In genomic region chr3:146122125-146122420, GRCm38 (mm10) we compare ENCODE assay signal across 17 mouse cellular contexts. TPM values are rescaled to one million over a fixed set of nuclear protein-coding genes. Genes with fewer than 3 reads are reported as not detected.
A peak's percentile ranks its signal among the peaks of the same experiment; 100 is the strongest.
DNase-seq lines count a peak whose midpoint lies in the region; ATAC-seq and TF ChIP-seq lines count a peak whose summit lies in the region.
"Had no signal": no experiment of that assay in that cellular context is flagged by ENCODE, and none has a peak within 500 bp of the region (broad histone marks: within the 10 kb centered on the region; RNA-seq: fewer than 3 reads in every experiment).

No protein-coding gene starts in this region.

- peaks cover 28% of the 10 kb centered on the region for H3K4me1 ChIP-seq in hindbrain, embryonic 10.5 days (replicated peaks)
- no peaks in the 10 kb centered on the region for H3K4me1 ChIP-seq in hindbrain, embryonic 11.5 days (replicated peaks; ENCODE audit: control insufficient read depth, insufficient read depth, low read length)
- H3K4me1 ChIP-seq in lung, embryonic 14.5 days (ENCODE audit: insufficient read depth) = no peaks in the 10 kb centered on the region
- peaks cover 5% of the 10 kb centered on the region for H3K4me1 ChIP-seq in E14TG2a.4 (replicated peaks; ENCODE audit: low read depth, low read length)
- H3K4me1 ChIP-seq in embryonic facial prominence, embryonic 10.5 days = peaks cover 36% of the 10 kb centered on the region

- ATAC-seq in hindbrain, embryonic 11.5 days (ENCODE audit: low FRiP score) = no peak
- no peak for ATAC-seq in lung, embryonic 14.5 days (ENCODE audit: insufficient read depth)
- ATAC-seq: lung, postnatal 0 days; Patski had no signal

- WGBS in hindbrain, embryonic 10.5 days = 35% methylated on average over 3 of the region's 3 CpGs
- WGBS in hindbrain, embryonic 11.5 days = 46% methylated on average over 3 of the region's 3 CpGs
- WGBS in lung, embryonic 14.5 days = 52% methylated on average over 3 of the region's 3 CpGs
- 25% methylated on average over 3 of the region's 3 CpGs for WGBS in embryonic facial prominence, embryonic 10.5 days

- H3K9me3 ChIP-seq in hindbrain, embryonic 10.5 days = no peaks in the 10 kb centered on the region
- no peaks in the 10 kb centered on the region for H3K9me3 ChIP-seq in hindbrain, embryonic 11.5 days (ENCODE audit: control insufficient read depth, low read length)
- H3K9me3 ChIP-seq in lung, embryonic 14.5 days (ENCODE audit: low read depth, low read length) = no peaks in the 10 kb centered on the region
- no peaks in the 10 kb centered on the region for H3K9me3 ChIP-seq in E14TG2a.4 (ENCODE audit: low read length)
- H3K9me3 ChIP-seq in embryonic facial prominence, embryonic 10.5 days = no peaks in the 10 kb centered on the region
- H3K9me3 ChIP-seq: stomach, embryonic 15.5 days had no signal

- no peak for TF ChIP-seq CTCF in lung, embryonic 14.5 days (IDR thresholded peaks at IDR 0.05; ENCODE audit: low read depth)
- TF ChIP-seq CTCF in E14TG2a.4 (conservative IDR thresholded peaks at IDR 0.05; ENCODE audit: low read length) = no peak

- H3K4me3 ChIP-seq in hindbrain, embryonic 10.5 days = peak overlapping the region; percentile 46
- no peak overlapping the region for H3K4me3 ChIP-seq in hindbrain, embryonic 11.5 days (ENCODE audit: low read depth, low read length)
- no peak overlapping the region for H3K4me3 ChIP-seq in lung, embryonic 14.5 days (ENCODE audit: low read depth, low read length)
- H3K4me3 ChIP-seq in E14TG2a.4 (replicated peaks; ENCODE audit: low read length) = peak overlapping the region; percentile 55
- peak overlapping the region; percentile 58 for H3K4me3 ChIP-seq in embryonic facial prominence, embryonic 10.5 days
- H3K4me3 ChIP-seq: erythroblast, embryonic 14.5 days had no signal

- no peak for DNase-seq in hindbrain, embryonic 10.5 days (ENCODE audit: low spot score)
- no peak for DNase-seq in hindbrain, embryonic 11.5 days (ENCODE audit: low spot score)
- no peak for DNase-seq in lung, embryonic 14.5 days
- no peak for DNase-seq in lung, postnatal 36 days
- no peak for DNase-seq in embryonic facial prominence, embryonic 10.5 days (ENCODE audit: low spot score)
- DNase-seq in left cerebral cortex, adult 18-20 months (ENCODE audit: low spot score in 2 of 2) = no peak
- DNase-seq: cerebellum, adult 2 months; heart, adult 18-20 months; right cerebral cortex, postnatal 4 days had no signal

- H3K4me2 ChIP-seq in hindbrain, embryonic 11.5 days (replicated peaks; ENCODE audit: low read depth, low read length) = no peak overlapping the region
- H3K4me2 ChIP-seq in lung, embryonic 14.5 days = peak overlapping the region; percentile 54

- peaks cover 31% of the 10 kb centered on the region for H3K27me3 ChIP-seq in hindbrain, embryonic 10.5 days (ENCODE audit: insufficient read depth, poor library complexity, severe bottlenecking)
- peaks cover 10% of the 10 kb centered on the region for H3K27me3 ChIP-seq in hindbrain, embryonic 11.5 days (ENCODE audit: control insufficient read depth, insufficient read depth, low read length)
- peaks cover 11% of the 10 kb centered on the region; the same call in 1 of the 2 replicates for H3K27me3 ChIP-seq in lung, embryonic 14.5 days (ENCODE audit: insufficient read depth, low read length)
- peaks cover 14% of the 10 kb centered on the region for H3K27me3 ChIP-seq in E14TG2a.4 (ENCODE audit: insufficient read depth, low read length)
- H3K27me3 ChIP-seq in embryonic facial prominence, embryonic 10.5 days (replicated peaks; ENCODE audit: low read depth, poor library complexity, severe bottlenecking) = peaks cover 33% of the 10 kb centered on the region
- H3K27me3 ChIP-seq: Patski had no signal

- no peak overlapping the region for H3K9ac ChIP-seq in hindbrain, embryonic 11.5 days (ENCODE audit: low read depth, low read length)
- H3K9ac ChIP-seq in lung, embryonic 14.5 days = no peak overlapping the region
- H3K9ac ChIP-seq: stomach, embryonic 15.5 days had no signal

- no peaks in the 10 kb centered on the region for H3K36me3 ChIP-seq in hindbrain, embryonic 10.5 days
- no peaks in the 10 kb centered on the region for H3K36me3 ChIP-seq in hindbrain, embryonic 11.5 days (ENCODE audit: control insufficient read depth, insufficient read depth, low read length)
- no peaks in the 10 kb centered on the region for H3K36me3 ChIP-seq in lung, embryonic 14.5 days (ENCODE audit: insufficient read depth)
- no peaks in the 10 kb centered on the region for H3K36me3 ChIP-seq in E14TG2a.4 (ENCODE audit: insufficient read depth, low read length)
- no peaks in the 10 kb centered on the region for H3K36me3 ChIP-seq in embryonic facial prominence, embryonic 10.5 days (replicated peaks)
- H3K36me3 ChIP-seq: stomach, embryonic 15.5 days had no signal

- H3K27ac ChIP-seq in hindbrain, embryonic 10.5 days = peak overlapping the region; percentile 86
- H3K27ac ChIP-seq in hindbrain, embryonic 11.5 days (ENCODE audit: low read depth, low read length) = no peak overlapping the region
- no peak overlapping the region for H3K27ac ChIP-seq in lung, embryonic 14.5 days (ENCODE audit: low read depth)
- H3K27ac ChIP-seq in embryonic facial prominence, embryonic 10.5 days (replicated peaks) = peak overlapping the region; percentile 87
- H3K27ac ChIP-seq: stomach, embryonic 15.5 days had no signal

RNA-seq across cellular contexts. Expression of gene Mcoln3, which starts 4.8 kb away (rescaled TPM):
- 4.9 and 8.6 TPM in 2 replicates for polyA plus RNA-seq in hindbrain, embryonic 10.5 days (2016; fragmentation: Nextera tagmentation; extraction: Ambion mirVana)
- polyA plus RNA-seq in hindbrain, embryonic 11.5 days (2014; fragmentation: Nextera tagmentation; extraction: Ambion mirVana) = 3.8 and 7.5 TPM in 2 replicates
- 0.61 and 1.0 TPM in 2 replicates for polyA plus RNA-seq in lung, embryonic 14.5 days (2014; fragmentation: Nextera tagmentation; extraction: Ambion mirVana)
- polyA plus RNA-seq in embryonic facial prominence, embryonic 10.5 days (2016; fragmentation: Nextera tagmentation; extraction: Ambion mirVana) = 8.7 and 8.8 TPM in 2 replicates
- total RNA-seq in left cerebral cortex, adult 18-20 months (2021) = not detected
- total RNA-seq: gastrocnemius, adult 18-20 months had no signal
- polyA plus RNA-seq: erythroblast, embryonic 14.5 days had no signal

RNA-seq across cellular contexts. Expression of gene Wdr63, which starts 14.1 kb away (rescaled TPM):
- 0.50 and 1.1 TPM in 2 replicates for polyA plus RNA-seq in hindbrain, embryonic 10.5 days (2016; fragmentation: Nextera tagmentation; extraction: Ambion mirVana)
- 1.0 and 1.8 TPM in 2 replicates for polyA plus RNA-seq in hindbrain, embryonic 11.5 days (2014; fragmentation: Nextera tagmentation; extraction: Ambion mirVana)
- polyA plus RNA-seq in lung, embryonic 14.5 days (2014; fragmentation: Nextera tagmentation; extraction: Ambion mirVana) = 0.12 TPM in 1 of 2 replicates, not detected in the other
- 0.24 and 0.40 TPM in 2 replicates for polyA plus RNA-seq in embryonic facial prominence, embryonic 10.5 days (2016; fragmentation: Nextera tagmentation; extraction: Ambion mirVana)
- under 1 TPM in 1 of 2 experiments, not detected in 1; 0.37 TPM for total RNA-seq in left cerebral cortex, adult 18-20 months (2021)
- total RNA-seq: gastrocnemius, adult 18-20 months; megakaryocyte-erythroid progenitor cell, adult 5-6 weeks had no signal
- polyA plus RNA-seq: erythroblast, embryonic 14.5 days; neural tube, embryonic 11.5 days had no signal

RNA-seq across cellular contexts. Expression of gene Mcoln2, which starts 27.6 kb away (rescaled TPM):
- 0.41 and 0.62 TPM in 2 replicates for polyA plus RNA-seq in hindbrain, embryonic 10.5 days (2016; fragmentation: Nextera tagmentation; extraction: Ambion mirVana)
- polyA plus RNA-seq in hindbrain, embryonic 11.5 days (2014; fragmentation: Nextera tagmentation; extraction: Ambion mirVana) = 0.28 and 0.57 TPM in 2 replicates
- polyA plus RNA-seq in lung, embryonic 14.5 days (2014; fragmentation: Nextera tagmentation; extraction: Ambion mirVana) = 0.32 and 0.33 TPM in 2 replicates
- 0.12 and 0.18 TPM in 2 replicates for polyA plus RNA-seq in embryonic facial prominence, embryonic 10.5 days (2016; fragmentation: Nextera tagmentation; extraction: Ambion mirVana)
- total RNA-seq in left cerebral cortex, adult 18-20 months (2021) = not detected
- total RNA-seq: gastrocnemius, adult 18-20 months had no signal
- polyA plus RNA-seq: erythroblast, embryonic 14.5 days had no signal

Comparison
In these comparisons a context has a peak if more than half of its experiments do, and no peak if none do; other contexts are left out.
1. H3K27ac ChIP-seq: peak in hindbrain, embryonic 10.5 days (single experiment) and embryonic facial prominence, embryonic 10.5 days (single experiment); none in hindbrain, embryonic 11.5 days (single experiment) and lung, embryonic 14.5 days (single experiment).
2. H3K4me3 ChIP-seq: peak in hindbrain, embryonic 10.5 days (single experiment), E14TG2a.4 (single experiment) and embryonic facial prominence, embryonic 10.5 days (single experiment); none in hindbrain, embryonic 11.5 days (single experiment) and lung, embryonic 14.5 days (single experiment).